Mouse (Mus musculus) forebrain, embryonic 11.5 days (tissue): ENCODE results near the gene Gm20388. TPM values are rescaled to one million over a fixed set of nuclear protein-coding genes. Genes with fewer than 3 reads are reported as not detected.
A peak's percentile ranks its signal among the peaks of the same experiment; 100 is the strongest.

Experiments
- ATAC-seq: fragments of 200-750 bp; cut with Nextera tagmentation; replicated peaks from 2 replicates; pipeline ENCODE4 v1.8.0; 2017; ENCODE audit warnings: moderate TSS enrichment; ENCODE audit not compliant: low FRiP score
- DNase-seq: peaks from one replicate; pipeline ENCODE4 v3.0.0-alpha.2; 2017; ENCODE audit warnings: low spot score
- H3K27ac ChIP-seq: fragments of 300-500 bp; sonication (generic); 2 replicates; pipeline ENCODE4 v1.5.1; 2014; ENCODE audit warnings: low read depth, low read length
- H3K27me3 ChIP-seq: fragments of 300-500 bp; sonication (generic); 2 replicates; pipeline ENCODE4 v1.6.1; 2014; ENCODE audit warnings: mild to moderate bottlenecking, low read length, mixed read lengths; ENCODE audit not compliant: control insufficient read depth, insufficient read depth
- H3K36me3 ChIP-seq: fragments of 300-500 bp; sonication (generic); 2 replicates; pipeline ENCODE4 v1.6.1; 2014; ENCODE audit warnings: mild to moderate bottlenecking, low read length, moderate library complexity, mixed read lengths; ENCODE audit not compliant: control insufficient read depth, insufficient read depth
- H3K4me1 ChIP-seq: fragments of 300-500 bp; sonication (generic); replicated peaks from 2 replicates; pipeline ENCODE4 v1.6.1; 2014; ENCODE audit warnings: low read length, mixed read lengths; ENCODE audit not compliant: control insufficient read depth, insufficient read depth
- H3K4me2 ChIP-seq: fragments of 300-500 bp; sonication (generic); 2 replicates; pipeline ENCODE4 v1.6.1; 2014; ENCODE audit warnings: low read depth, mild to moderate bottlenecking, low read length, moderate library complexity, mixed read lengths; ENCODE audit not compliant: severe bottlenecking
- H3K4me3 ChIP-seq: fragments of 300-500 bp; sonication (generic); 2 replicates; pipeline ENCODE4 v1.5.1; 2014; ENCODE audit warnings: low read depth, low read length
- H3K9ac ChIP-seq: fragments of 300-500 bp; sonication (generic); 2 replicates; pipeline ENCODE4 v1.6.1; 2014; ENCODE audit warnings: low read length
- H3K9me3 ChIP-seq: fragments of 300-500 bp; sonication (generic); 2 replicates; pipeline ENCODE4 v1.6.1; 2016; ENCODE audit warnings: low read length, mixed read lengths; ENCODE audit not compliant: control insufficient read depth
- whole genome bisulfite sequencing: fragments of 180-500 bp; shearing (Covaris S2); extraction: QIAGEN DNeasy Blood & Tissue Kit; methylation state at CpG from one replicate; pipeline ENCODE4 v1.1.7; 2014; 5-methylcytosine and 5-hydroxymethylcytosine counted together
- polyA plus RNA-seq: library from polyadenylated mRNA; unstranded; fragments of >200 nt; fragmentation: Nextera tagmentation; extraction: Ambion mirVana; gene quantifications from 2 replicates; pipeline ENCODE4 v1.2.1, GENCODE M21; 2014

Gm20388 gene
- polyA plus RNA-seq, 1 experiment from 2014 or later, result not detected

- H3K4me2 ChIP-seq, result no peak overlapping the region; the same call in 1 of the 2 replicates
- no peaks in the 10 kb centered on the region for H3K36me3 ChIP-seq
- peaks cover 63% of the 10 kb centered on the region for H3K4me1 ChIP-seq
- H3K9me3 ChIP-seq, result no peaks in the 10 kb centered on the region
- no peaks in the 10 kb centered on the region; the same call in 1 of the 2 replicates for H3K27me3 ChIP-seq
- WGBS, result 97% methylated on average over 15 of the region's 15 CpGs
- H3K27ac ChIP-seq, result no peak overlapping the region
- no peak for DNase-seq
- no peak overlapping the region for H3K9ac ChIP-seq
- no peak overlapping the region for H3K4me3 ChIP-seq
- no peak for ATAC-seq
Measured at GRCm38 (mm10) chr8:120496478-120496877, 585.8 kb downstream of the Gm20388 start.

GRCm38 (mm10) chr8:120497503-120497946 is 586.9 kb downstream of the Gm20388 start:
- Histone ChIP-seq H3K9me3 (no peaks in the 10 kb centered on the region), H3K27me3 (no peaks in the 10 kb centered on the region; the same call in 1 of the 2 replicates), H3K4me2 (peak overlapping the region; percentile 44), H3K9ac (peak overlapping the region; percentile 39; the same call in 1 of the 2 replicates), H3K27ac (peak overlapping the region; percentile 55), H3K4me1 (peaks cover 60% of the 10 kb centered on the region), H3K4me3 (no peak overlapping the region), H3K36me3 (no peaks in the 10 kb centered on the region)
- peak; percentile 79 for DNase-seq
- WGBS, result 6% methylated on average over 11 of the region's 11 CpGs
- ATAC-seq, result peak; percentile 67

- Histone ChIP-seq H3K4me3 (no peak overlapping the region), H3K4me2 (peak overlapping the region; percentile 44), H3K4me1 (peaks cover 67% of the 10 kb centered on the region), H3K9me3 (no peaks in the 10 kb centered on the region), H3K36me3 (no peaks in the 10 kb centered on the region), H3K27me3 (no peaks in the 10 kb centered on the region; the same call in 1 of the 2 replicates), H3K9ac (peak overlapping the region; percentile 39), H3K27ac (peak overlapping the region; percentile 42; the same call in 1 of the 2 replicates)
- ATAC-seq (peak; percentile 25; the same call in 1 of the 2 replicates), DNase-seq (no peak)
- WGBS, result 17% methylated on average over 4 of the region's 4 CpGs
Measured at GRCm38 (mm10) chr8:120498349-120498831, 587.7 kb downstream of the Gm20388 start.

GRCm38 (mm10) chr8:120498926-120499605 is 588.4 kb downstream of the Gm20388 start:
- ATAC-seq, result peak; percentile 52

GRCm38 (mm10) chr8:120500701-120501261 is 590.1 kb downstream of the Gm20388 start:
- Histone ChIP-seq H3K36me3 (no peaks in the 10 kb centered on the region), H3K4me2 (no peak overlapping the region), H3K4me3 (no peak overlapping the region), H3K27me3 (no peaks in the 10 kb centered on the region), H3K4me1 (peaks cover 69% of the 10 kb centered on the region), H3K9me3 (no peaks in the 10 kb centered on the region), H3K27ac (no peak overlapping the region), H3K9ac (no peak overlapping the region)
- ATAC-seq (no peak), DNase-seq (no peak)
- WGBS, result 76% methylated on average over 8 of the region's 8 CpGs

More at GRCm38 (mm10) chr8:120498926-120499605, 588.4 kb downstream of the Gm20388 start:
- peak overlapping the region; percentile 39 for H3K9ac ChIP-seq
- peak overlapping the region; percentile 50; the same call in 1 of the 2 replicates for H3K27ac ChIP-seq
- peak overlapping the region; percentile 44 for H3K4me2 ChIP-seq
- no peaks in the 10 kb centered on the region for H3K36me3 ChIP-seq
- no peak for DNase-seq
- WGBS, result 13% methylated on average over 9 of the region's 9 CpGs
- no peaks in the 10 kb centered on the region for H3K9me3 ChIP-seq
- H3K4me1 ChIP-seq, result peaks cover 64% of the 10 kb centered on the region
- H3K4me3 ChIP-seq, result no peak overlapping the region
- H3K27me3 ChIP-seq, result no peaks in the 10 kb centered on the region

GRCm38 (mm10) chr8:120501426-120501825 is 590.8 kb downstream of the Gm20388 start:
- ATAC-seq, result no peak
- no peak for DNase-seq
- Histone ChIP-seq H3K27me3 (no peaks in the 10 kb centered on the region), H3K9ac (no peak overlapping the region), H3K9me3 (no peaks in the 10 kb centered on the region), H3K4me1 (peaks cover 72% of the 10 kb centered on the region), H3K4me3 (no peak overlapping the region), H3K4me2 (no peak overlapping the region), H3K36me3 (no peaks in the 10 kb centered on the region), H3K27ac (no peak overlapping the region)
- WGBS, result 82% methylated on average over 5 of the region's 5 CpGs

GRCm38 (mm10) chr8:120502428-120502827 is 591.8 kb downstream of the Gm20388 start:
- H3K4me3 ChIP-seq, result no peak overlapping the region
- H3K4me1 ChIP-seq, result peaks cover 70% of the 10 kb centered on the region
- H3K27me3 ChIP-seq, result peaks cover 4% of the 10 kb centered on the region; the same call in 1 of the 2 replicates
- no peak overlapping the region for H3K4me2 ChIP-seq
- H3K36me3 ChIP-seq, result no peaks in the 10 kb centered on the region
- no peaks in the 10 kb centered on the region for H3K9me3 ChIP-seq
- H3K27ac ChIP-seq, result no peak overlapping the region
- DNase-seq, result no peak
- no peak overlapping the region for H3K9ac ChIP-seq
- 69% methylated on average over 5 of the region's 5 CpGs for WGBS
- ATAC-seq, result no peak

GRCm38 (mm10) chr8:120504251-120505081 is 593.8 kb downstream of the Gm20388 start:
- DNase-seq, result no peak

More at GRCm38 (mm10) chr8:120504251-120505081, 593.8 kb downstream of the Gm20388 start:
- peak; percentile 47 for ATAC-seq
- Histone ChIP-seq H3K27me3 (peaks cover 4% of the 10 kb centered on the region; the same call in 1 of the 2 replicates), H3K4me1 (peaks cover 71% of the 10 kb centered on the region), H3K4me3 (0 out of 2 replicates have a peak overlapping the region, but pooled peaks have one; percentile 0), H3K4me2 (peak overlapping the region; percentile 44), H3K27ac (peak overlapping the region; percentile 84), H3K9me3 (no peaks in the 10 kb centered on the region), H3K9ac (peak overlapping the region; percentile 44), H3K36me3 (no peaks in the 10 kb centered on the region)
- 6% methylated on average over 20 of the region's 20 CpGs for WGBS
